Mouse (Mus musculus) urinary bladder, postnatal 14 days (tissue): ENCODE measurements at regions not wholly inside any gene's neighbourhood (a gene's known extent, or its start where the extent isn't known, plus 50 kb on each side); places are given as distances from the start of the nearest gene placed in this dataset.

ENCODE experiments used
- DNase-seq: peaks from one replicate; pipeline ENCODE4 v3.0.0; 2021; ENCODE audit warnings: low spot score

DNA sequence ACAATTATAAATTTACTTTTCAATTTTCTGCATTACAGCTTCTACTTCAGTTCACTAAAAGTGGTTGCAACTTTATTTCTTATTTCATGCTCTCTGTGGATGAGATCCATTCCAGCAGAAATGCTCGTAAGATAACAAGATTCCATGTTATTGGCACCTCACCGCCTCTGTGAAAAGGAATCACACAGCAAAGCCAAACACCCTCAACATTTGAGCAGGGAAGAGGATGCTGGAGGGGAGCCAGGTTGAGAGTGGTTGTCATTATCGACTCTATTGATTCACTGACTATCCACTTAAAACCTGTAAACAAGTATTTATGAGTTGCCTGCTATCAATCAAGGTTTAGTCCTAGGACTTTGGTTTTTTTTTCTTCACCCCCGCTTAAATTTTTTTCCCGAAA, 261.1 kb upstream of the Ccdc54 start:
- DNase-seq = no peak

DNA sequence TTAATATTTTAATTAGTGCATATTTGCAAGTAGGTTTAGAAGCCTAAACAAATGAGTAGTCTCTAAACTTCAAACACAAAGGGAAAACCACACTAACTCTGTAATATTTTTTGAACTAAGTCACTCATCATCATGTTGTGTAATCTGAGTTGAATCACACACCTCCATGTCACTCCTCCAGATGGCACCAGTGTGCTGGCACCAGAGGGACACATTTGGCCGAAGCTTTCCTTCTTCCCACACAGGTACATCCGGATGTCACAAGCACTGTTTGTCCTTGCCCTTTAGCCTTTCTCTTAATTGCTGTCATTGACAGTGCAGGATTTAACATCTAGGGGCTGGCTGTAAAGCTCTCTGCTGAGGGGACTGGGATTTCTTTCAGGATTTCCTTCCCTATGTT, 256.7 kb upstream of the Ccdc54 start:
- peak; percentile 10 for DNase-seq

DNA sequence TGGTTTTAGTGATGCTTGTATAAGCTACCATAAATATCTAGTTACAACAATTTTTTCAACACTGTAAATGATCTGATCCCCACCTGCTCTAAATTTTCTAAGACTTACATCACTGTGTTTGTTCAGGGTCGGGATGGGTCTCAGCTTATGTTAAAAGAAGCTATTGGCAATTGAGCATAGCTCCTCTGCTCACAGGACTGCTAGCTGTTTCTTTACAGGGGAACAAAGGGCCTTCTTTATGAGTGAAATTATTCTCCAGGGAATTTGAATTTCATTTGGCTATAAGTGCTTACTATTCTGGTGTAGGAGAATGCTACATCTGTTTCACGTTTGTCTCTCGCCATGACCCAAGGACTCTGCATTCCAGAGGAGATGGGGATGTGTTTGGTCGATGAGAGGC, 255.6 kb upstream of the Ccdc54 start:
- DNase-seq = no peak

DNA sequence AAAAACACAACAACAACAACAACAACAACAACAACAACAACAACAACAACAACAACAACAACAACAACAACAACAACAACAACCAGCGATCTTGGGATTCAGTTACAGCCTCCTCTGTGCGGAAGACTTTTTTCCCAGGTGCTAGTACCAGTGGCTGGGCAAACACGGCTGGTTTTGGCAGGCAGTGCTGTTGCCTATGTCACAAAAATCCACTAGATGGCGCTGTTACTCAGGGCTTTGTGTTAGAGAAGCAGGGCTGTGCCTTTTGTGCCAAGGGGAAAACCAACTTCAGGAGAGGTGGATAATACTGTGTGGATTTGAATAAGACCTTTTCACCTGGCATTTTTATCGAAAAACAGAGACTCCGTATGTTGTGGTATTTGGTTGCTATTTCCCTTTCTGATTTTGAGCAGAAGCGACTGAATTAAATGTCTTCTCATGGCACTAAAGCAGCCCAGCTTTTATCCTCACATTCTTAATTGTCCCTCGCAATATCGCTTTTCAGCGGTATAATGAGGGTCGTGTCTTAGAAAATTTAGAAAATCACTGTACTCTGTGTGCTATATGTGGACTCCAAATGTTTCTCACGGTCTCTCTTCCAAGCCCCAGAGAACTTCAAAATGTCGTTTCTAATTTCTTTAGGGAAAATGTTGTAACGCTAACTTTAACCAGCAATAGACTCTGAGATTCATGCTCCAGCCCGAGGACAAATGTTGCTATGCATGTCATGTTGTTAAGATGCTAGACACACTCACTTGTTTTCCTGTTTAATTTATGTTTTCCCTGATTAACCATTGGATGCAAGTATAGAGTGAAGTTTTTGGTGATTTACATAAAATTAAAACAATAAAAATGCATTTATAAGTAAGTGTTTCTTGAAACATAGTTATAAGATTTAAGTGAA, 251.0 kb upstream of the Ccdc54 start:
- DNase-seq = peak; percentile 74

DNA sequence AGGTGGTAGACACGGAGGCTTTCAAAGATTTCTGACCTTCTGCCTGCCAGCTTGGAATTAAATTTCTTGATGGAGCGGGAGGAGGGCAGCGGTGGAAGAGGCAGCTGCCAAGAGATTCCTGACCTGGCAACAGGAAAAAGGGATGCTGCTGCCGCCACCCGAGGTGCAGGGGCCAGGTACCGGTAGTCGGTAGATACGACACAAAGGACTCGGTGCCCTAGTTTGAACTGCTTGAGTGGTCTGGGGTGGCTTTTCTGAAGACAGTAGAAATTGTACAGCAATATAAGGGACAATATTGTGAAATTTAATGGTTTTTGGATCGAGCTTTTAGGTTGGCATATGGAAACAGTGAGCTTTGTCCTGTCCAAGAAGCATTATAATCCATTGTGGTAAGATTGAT, 250.3 kb upstream of the Ccdc54 start:
- DNase-seq = no peak

DNA sequence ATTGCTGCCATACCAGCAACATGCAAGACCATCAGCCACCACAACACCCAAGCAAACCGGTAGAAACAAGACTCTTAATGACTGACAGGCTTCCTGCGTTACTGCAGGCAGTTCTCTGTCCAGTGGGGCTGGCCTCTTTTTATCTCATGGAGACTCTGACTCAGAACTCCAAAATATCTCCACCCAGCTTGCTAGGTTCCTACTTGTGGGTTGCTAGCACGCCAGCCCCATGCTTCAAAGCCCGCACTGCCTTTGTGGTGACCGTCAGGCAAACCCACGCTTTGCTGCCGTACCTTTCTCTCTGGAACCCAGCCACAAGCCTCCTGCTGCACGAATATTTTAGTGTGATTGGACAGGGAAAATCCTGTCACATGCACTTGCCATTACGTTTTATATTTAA, 248.7 kb upstream of the Ccdc54 start:
- no peak for DNase-seq

DNA sequence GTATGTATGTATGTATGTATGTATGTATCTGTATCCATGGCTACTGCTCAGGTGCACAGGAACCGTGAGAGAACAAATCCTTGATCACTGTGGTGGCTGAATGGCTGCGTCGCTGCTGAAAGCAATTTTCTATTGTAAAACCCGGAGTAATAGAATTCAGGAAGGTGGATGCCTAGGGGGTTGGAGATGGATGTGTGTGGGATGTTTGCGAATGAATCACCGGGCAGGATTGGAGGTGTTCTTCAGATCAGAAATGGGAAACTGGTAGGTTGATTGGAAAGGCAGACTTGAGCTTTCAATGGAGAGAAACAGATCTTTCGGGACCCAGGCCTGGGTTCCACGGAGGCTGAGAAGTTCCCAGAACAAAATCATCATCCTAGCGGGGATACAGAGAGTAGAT, 246.5 kb upstream of the Ccdc54 start:
- DNase-seq = no peak

DNA sequence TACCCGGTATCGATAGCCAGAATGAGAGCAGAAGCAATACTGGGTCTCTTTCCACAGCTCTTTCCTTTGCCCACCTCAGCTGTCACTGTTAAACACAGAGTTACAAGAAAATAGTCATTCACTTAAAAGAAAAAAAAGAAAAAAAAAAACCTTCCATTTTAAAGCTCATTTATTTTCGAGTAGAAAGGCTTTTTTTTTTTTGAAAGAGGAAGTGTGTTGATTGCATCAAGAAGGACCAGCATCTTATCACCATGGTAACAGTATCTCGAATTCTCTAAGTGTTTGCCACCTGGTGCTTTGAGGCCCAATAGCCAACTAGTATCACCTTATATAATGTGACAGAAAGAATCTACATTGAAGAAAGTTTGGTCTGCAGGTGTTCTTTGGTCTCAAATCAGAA, 245.5 kb upstream of the Ccdc54 start:
- no peak for DNase-seq

DNA sequence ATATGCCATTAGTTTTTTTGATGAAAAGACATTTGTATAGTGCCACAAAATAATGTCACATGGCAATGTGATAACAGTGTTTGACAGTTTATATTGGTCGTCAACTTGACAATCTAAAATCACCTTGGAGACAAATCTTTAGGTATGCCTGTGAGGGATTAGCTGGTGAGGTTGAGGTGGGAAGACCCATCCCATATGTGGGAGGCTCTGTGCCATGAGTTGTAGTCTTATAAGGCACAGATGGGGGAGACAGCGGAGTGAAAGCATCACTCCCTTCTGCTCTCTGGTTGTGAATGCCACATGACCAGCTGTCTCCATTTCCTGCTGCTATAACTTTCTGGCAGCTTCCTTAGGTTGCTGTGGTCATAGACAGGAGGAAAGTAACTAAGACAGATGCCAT, 242.4 kb upstream of the Ccdc54 start:
- DNase-seq = no peak

DNA sequence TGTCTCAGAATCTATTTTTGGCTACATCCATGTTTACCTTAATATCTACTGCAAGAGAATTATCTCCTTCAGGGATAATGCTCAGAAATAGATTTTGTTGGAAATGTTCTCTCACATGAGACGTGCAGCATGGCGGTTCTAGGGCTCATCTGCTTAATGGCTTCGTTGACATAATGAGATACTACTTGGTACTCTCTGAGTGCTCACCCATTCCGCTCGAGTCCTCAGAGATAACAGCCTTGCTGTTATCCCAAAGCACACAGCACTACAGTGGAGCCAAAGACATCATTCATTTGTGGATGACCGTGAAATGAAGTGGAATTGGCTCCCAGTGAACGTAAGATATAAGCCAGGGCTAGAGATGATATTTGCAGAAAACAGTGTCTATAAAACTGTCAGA, 231.4 kb upstream of the Ccdc54 start:
- no peak for DNase-seq

DNA sequence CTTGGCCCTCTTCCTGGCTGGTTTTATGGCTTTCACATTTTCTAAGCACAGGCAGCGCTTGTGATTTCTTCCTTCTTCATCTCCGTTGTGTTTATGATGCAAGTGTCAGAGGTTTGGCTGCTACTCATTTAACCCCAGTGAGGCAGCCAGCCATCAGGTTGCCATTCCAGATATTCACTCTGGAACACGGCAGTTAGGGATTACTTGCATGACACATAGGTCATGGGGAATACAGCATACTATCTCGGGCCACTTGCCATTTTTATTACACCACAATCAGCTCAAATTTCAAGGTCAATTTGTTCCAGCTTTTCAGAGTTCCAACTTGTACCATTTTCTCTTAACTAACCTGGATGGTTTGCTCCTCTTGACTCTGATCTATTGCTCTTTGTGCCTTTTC, 223.7 kb upstream of the Ccdc54 start:
- DNase-seq = peak; percentile 19

DNA sequence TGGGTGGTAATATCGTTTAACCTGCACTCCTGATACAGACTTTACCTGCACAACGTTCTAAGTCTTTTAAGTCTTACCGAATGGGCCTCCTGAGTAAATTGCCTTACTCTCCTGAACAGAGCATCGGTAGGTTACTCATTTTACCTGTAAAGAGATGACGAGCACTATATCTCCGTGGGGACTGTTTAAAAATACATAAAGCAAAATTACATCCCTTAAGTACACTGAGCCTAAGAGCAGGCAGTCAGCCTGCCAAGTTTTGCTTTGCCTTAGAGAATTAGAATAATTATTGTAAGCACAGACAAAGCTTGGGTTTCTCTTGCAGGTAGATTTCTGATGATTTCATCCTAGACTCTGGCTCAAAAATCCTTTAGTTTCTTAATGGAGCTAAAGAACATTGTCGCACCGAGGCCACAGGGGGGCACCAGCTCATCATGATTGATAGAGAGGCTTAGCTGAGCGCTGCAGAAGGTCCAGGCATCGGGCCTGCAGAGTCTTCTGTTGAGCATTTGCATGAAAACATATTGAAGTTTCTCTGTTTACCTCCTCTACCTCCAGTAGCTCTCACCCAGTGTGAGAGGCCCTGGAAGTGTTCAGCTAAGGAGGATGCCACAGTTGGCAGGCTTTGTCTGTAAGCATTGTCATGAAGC, 208.3 kb upstream of the Ccdc54 start:
- DNase-seq = peak; percentile 72

DNA sequence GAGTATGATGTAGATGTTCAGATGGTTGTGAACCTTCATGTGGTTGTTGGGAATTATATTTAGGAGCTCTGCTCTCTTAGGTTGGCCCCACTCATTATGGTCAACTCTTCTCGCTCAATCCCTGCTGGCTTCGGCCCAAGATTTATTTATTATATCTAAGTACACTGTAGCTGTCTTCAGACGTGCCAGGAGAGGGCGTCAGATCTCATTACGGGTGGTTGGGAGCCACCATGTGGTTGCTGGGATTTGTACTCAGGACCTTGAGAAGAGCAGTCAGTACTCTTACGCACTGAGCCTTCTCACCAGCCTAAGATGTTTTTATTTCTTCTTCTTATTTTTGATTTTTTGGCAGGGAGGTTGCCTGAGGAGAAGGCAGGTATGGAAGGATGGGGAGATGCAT, 207.1 kb upstream of the Ccdc54 start:
- DNase-seq = no peak

DNA sequence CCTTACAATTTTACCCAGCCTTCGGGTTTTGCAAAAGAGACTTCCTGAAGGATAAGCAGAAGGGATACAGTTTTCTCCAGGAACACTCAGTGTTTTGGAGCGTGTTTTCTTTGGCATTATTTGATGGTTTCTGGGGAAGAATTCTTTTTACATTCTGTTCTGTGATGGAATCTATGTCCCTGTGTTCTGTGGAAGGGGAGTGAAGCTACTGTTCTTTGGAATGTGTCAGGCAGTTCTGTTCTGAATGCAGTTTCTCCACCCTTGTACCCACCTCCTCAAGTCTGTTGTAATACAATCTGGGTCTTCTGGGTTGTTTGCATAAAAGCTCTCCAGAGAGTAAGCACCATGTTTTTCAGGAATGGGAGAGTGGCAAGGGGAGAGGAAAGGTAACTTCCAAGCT, 202.0 kb upstream of the Ccdc54 start:
- no peak for DNase-seq

DNA sequence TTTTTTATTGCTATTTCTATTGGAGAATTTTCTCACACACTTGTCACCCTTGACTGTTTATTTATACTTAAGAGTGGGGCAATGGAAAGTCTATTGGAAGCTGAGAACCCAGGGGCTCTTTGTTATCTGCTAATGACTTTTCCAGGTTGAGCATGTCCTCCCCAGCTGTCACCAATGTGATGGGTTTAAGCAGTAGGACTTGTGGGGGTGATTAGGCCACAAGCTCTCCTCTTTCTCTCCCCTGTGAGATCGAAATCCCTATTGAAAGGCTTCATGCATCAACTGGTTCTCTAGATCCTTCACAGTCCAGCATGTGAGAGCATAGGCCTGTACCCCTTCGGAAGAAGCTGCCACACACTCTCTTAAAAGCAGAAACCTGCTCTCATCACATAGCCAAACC, 201.6 kb upstream of the Ccdc54 start:
- no peak for DNase-seq

DNA sequence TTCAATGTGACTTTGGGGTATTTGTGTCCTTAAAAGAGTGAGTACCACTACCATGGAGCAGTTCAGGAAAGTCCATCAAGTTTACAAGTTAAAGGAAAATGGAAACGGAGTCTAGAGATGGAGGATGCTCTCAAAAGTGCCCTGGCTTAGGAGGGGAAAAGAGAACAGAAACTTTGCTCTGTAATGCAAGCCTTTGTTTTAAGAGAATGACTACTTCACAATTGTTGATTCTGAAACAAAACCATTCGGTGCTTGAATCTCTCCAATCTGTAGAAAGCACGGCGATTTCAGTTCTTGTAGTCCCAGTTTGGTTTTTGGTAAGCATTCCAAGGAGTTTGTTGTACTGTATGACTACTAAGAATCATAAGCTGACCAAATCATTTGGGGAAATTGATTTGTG, 197.7 kb upstream of the Ccdc54 start:
- no peak for DNase-seq

DNA sequence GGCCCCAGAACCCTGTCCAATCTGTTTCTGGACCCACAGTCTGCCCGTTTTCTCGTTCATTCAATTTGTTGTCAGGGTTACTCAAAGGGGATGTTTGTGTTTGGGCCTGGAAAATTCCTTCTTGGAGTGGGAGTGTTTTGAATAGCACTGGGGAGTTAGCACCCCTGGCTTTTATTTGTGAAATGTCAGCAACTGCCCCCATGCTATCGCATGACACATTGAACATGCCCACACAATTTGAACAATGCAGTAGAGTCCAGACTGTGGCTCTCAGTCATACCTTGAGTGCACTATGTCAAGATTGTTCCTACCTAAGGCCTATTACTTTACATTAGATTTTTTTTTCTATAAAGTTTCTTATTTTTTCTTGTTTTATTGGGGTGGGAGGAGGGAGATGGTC, 195.2 kb upstream of the Ccdc54 start:
- DNase-seq = no peak

DNA sequence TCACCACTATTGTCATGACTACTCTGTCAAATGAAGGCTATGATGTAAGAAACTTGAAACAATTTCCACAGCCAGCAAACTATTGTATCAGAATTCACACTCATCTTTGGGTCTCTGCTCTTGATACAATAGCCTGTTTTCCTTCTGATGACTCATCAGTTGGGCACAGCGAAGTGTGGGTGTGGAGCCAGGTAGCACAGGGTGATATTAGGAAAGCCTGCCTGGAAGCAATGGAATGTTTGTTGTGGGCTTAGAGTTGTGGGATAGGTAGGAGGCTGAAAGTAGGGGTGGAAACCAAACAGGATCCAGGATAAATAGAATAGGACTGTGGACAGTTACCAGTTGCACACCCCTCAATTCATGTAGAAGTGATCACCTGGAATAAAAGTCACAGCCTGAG, 194.4 kb upstream of the Ccdc54 start:
- no peak for DNase-seq

DNA sequence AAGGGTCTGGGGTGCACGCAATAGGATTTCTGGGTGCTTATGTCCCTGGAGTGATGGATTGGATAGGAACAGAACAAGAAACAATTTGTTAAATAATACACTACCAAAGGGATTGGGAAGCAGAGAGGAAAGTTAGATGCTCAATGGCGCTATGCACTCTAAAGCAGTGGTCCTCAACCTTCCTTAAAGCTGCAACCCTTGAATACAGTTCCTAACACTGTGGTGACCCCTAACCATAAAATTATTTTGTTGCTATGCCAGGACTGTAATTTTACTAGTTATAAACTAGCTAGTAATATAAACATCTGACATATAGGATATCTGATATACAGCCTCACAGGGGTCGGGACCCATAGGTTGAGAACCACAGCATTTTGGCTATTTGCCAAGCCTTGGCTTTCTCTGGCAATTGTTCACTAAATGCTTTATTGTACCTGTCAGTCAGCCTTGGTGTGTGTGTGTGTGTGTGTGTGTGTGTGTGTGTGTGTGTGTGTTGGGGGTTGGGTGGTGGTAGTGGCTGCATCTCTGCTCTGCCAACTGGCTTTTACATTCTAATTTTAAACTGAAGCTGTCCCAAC, 193.8 kb upstream of the Ccdc54 start:
- no peak for DNase-seq

DNA sequence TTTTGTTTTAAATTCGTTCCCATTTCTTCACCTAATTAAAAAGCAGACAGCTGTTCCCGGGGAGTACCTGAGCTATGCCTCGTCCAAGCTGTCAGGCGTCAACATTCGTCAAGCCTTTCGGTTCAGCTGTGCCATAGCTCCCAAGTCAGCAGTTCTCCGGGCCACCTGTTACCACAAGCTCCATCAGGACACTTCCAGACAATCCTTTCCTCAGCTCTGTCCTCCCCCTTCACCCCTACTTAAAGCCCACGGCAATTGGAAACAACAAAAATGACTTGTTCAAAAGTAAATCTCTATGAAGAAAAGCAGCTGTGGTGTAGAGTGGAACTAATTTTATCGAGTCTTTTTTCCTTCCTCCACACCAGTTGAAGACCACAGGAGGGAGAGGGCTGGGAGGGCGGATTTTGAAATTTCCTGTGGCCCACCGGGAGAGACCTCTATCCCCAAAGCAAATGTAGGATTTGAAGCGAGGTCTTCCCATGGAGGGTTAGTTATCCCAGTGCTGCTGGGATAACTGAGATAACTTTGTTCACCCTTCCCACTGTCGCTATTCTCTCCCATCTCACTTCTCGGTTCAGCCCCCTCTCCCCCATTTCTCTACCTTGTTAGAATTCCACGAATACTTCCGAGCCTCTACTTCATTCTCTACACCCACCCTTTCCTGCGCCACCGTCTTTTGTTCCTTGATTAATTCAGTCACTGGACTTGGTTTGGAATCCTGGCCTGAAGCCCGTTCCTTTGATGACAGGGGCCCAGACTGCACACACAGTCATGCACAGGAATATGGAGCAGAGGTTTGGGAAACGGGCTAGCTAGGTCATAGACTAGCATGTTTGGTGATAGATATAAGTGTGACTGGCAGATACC, 193.1 kb upstream of the Ccdc54 start:
- DNase-seq = no peak

DNA sequence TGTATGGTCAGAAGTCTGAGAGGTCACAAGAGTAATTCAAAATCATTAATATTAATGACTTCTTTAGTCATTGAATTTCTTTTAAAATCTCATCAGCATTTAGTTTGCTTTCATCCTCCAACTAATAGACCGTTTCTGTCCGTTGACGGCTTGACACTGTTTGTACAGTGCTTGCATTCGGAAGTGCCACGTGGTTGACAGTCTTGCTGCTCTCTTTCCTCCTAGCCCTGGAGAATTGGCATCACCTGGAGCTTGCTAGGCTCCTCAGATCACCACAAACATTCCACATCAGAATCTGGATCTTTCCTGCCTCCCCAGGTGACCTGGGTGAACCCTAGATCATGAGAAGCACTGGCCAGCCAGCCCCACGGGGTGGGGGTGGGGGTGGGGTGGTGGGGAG, 192.3 kb upstream of the Ccdc54 start:
- no peak for DNase-seq

DNA sequence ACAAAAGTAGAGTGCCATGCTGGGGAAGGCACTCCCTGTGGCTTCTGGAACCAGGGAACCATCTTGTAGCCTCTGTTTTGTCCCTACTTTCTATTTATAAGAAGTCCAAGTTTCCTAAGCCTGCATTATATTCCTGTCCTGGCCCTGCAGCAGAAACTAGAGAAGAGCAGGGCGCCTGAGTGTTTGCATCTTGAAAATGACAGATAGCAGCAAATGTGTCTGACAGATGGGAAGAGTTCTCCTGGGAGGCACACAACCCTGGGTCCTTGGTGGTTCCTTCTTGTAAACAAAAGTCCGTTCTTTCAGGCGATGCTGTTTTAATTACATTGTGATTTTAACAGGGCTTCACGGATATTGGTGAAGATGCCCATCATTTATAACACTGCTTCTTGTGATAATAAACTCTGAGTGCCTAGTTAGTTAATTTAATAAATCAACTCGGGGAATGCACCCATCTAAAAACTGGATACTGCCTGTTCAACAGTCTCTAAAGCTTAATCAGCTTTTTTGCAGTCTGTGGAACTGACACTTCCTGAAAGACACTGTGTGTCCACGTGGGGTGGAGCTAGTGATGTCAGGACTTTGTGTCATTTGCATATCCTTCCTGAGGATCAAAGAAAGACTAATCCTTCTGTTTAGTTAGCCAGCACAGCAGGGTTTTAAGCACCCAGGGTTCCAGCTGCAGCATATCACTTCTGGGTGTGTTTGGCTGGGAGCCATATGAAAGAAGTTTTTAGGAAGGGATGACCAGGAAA, 188.3 kb upstream of the Ccdc54 start:
- DNase-seq = no peak
